ENCODE assay signal across 9 mouse cellular contexts in genomic region chr12:75656580-75656979, GRCm38 (mm10). TPM values are rescaled to one million over a fixed set of nuclear protein-coding genes. Genes with fewer than 3 reads are reported as not detected.
A peak's percentile ranks its signal among the peaks of the same experiment; 100 is the strongest.
DNase-seq lines count a peak whose midpoint lies in the region; ATAC-seq lines count a peak whose summit lies in the region.
"Had no signal": no experiment of that assay in that cellular context is flagged by ENCODE, and none has a peak within 500 bp of the region (broad histone marks: within the 10 kb centered on the region; RNA-seq: fewer than 3 reads in every experiment).

No protein-coding gene starts in this region.

- peak; percentile 56 for DNase-seq in embryo, embryonic 10 days (ENCODE audit: low spot score)
- DNase-seq in embryo, embryonic 9.5 days (ENCODE audit: extremely low spot score) = no peak
- DNase-seq in ovary, postnatal 14 days (ENCODE audit: low spot score) = peak; percentile 21
- no peak for DNase-seq in ovary, postnatal 10 days (ENCODE audit: low spot score)
- peak; percentile 42 for DNase-seq in embryonic facial prominence, embryonic 11.5 days (ENCODE audit: low spot score)
- peak; percentile 20 to 22 for DNase-seq in layer of hippocampus, postnatal 36 days
- DNase-seq in retina, adult 2 months (ENCODE audit: low read depth, low spot score) = peak; percentile 65

- H3K4me1 ChIP-seq in embryonic facial prominence, embryonic 11.5 days (ENCODE audit: control insufficient read depth, insufficient read depth, low read length) = no peaks in the 10 kb centered on the region
- H3K4me1 ChIP-seq in midbrain, embryonic 15.5 days = no peaks in the 10 kb centered on the region
- H3K4me1 ChIP-seq: neural tube, embryonic 12.5 days had no signal

- ATAC-seq in embryonic facial prominence, embryonic 11.5 days (replicated peaks; ENCODE audit: insufficient number of reproducible peaks, low FRiP score, low TSS enrichment, low read depth) = no peak
- ATAC-seq in midbrain, embryonic 15.5 days (replicated peaks) = no peak

- H3K9me3 ChIP-seq in embryonic facial prominence, embryonic 11.5 days (replicated peaks; ENCODE audit: control insufficient read depth, low read length) = no peaks in the 10 kb centered on the region
- no peaks in the 10 kb centered on the region for H3K9me3 ChIP-seq in midbrain, embryonic 15.5 days
- H3K9me3 ChIP-seq: neural tube, embryonic 12.5 days had no signal

- H3K4me3 ChIP-seq in embryonic facial prominence, embryonic 11.5 days (ENCODE audit: low read depth, low read length) = no peak overlapping the region
- no peak overlapping the region for H3K4me3 ChIP-seq in midbrain, embryonic 15.5 days
- H3K4me3 ChIP-seq: neural tube, embryonic 12.5 days had no signal

- H3K27ac ChIP-seq in embryonic facial prominence, embryonic 11.5 days (replicated peaks; ENCODE audit: low read depth, low read length) = no peak overlapping the region
- no peak overlapping the region for H3K27ac ChIP-seq in midbrain, embryonic 15.5 days
- H3K27ac ChIP-seq: neural tube, embryonic 12.5 days had no signal

- 37% methylated on average over 3 of the region's 3 CpGs for WGBS in embryonic facial prominence, embryonic 11.5 days
- WGBS in midbrain, embryonic 15.5 days = 23% methylated on average over 3 of the region's 3 CpGs

- no peaks in the 10 kb centered on the region for H3K36me3 ChIP-seq in embryonic facial prominence, embryonic 11.5 days (replicated peaks; ENCODE audit: control insufficient read depth, insufficient read depth, low read depth, low read length)
- H3K36me3 ChIP-seq in midbrain, embryonic 15.5 days (replicated peaks) = no peaks in the 10 kb centered on the region
- H3K36me3 ChIP-seq: neural tube, embryonic 12.5 days had no signal

- H3K27me3 ChIP-seq in embryonic facial prominence, embryonic 11.5 days (ENCODE audit: control insufficient read depth, insufficient read depth, low read length) = no peaks in the 10 kb centered on the region
- no peaks in the 10 kb centered on the region for H3K27me3 ChIP-seq in midbrain, embryonic 15.5 days (replicated peaks)
- H3K27me3 ChIP-seq: neural tube, embryonic 12.5 days had no signal

- H3K4me2 ChIP-seq in embryonic facial prominence, embryonic 11.5 days (ENCODE audit: low read depth, low read length) = no peak overlapping the region
- no peak overlapping the region for H3K4me2 ChIP-seq in midbrain, embryonic 15.5 days
- H3K4me2 ChIP-seq: neural tube, embryonic 12.5 days had no signal

- no peak overlapping the region for H3K9ac ChIP-seq in embryonic facial prominence, embryonic 11.5 days (replicated peaks; ENCODE audit: low read length)
- H3K9ac ChIP-seq in midbrain, embryonic 15.5 days = no peak overlapping the region
- H3K9ac ChIP-seq: neural tube, embryonic 12.5 days had no signal

RNA-seq across cellular contexts. Expression of gene Wdr89, which starts 12.8 kb away (rescaled TPM):
- 12.1 and 13.9 TPM in 2 replicates for polyA plus RNA-seq in embryonic facial prominence, embryonic 11.5 days (2014; fragmentation: Nextera tagmentation; extraction: Ambion mirVana)
- total RNA-seq in layer of hippocampus, postnatal 36 days (2021) = 1 to 10 TPM; 2.8 to 3.5 TPM
- 4.7 and 5.1 TPM in 2 replicates for polyA plus RNA-seq in midbrain, embryonic 15.5 days (2015; fragmentation: Nextera tagmentation; extraction: Ambion mirVana)

Comparison
In these comparisons a context has a peak if more than half of its experiments do, and no peak if none do; other contexts are left out.
1. DNase-seq: peak in embryo, embryonic 10 days (single experiment), ovary, postnatal 14 days (single experiment), embryonic facial prominence, embryonic 11.5 days (single experiment), layer of hippocampus, postnatal 36 days (2 of 2) and retina, adult 2 months (single experiment); none in embryo, embryonic 9.5 days (single experiment) and ovary, postnatal 10 days (single experiment).